Mouse (Mus musculus): ENCODE measurements around the gene Mpp6. TPM values are rescaled to one million over a fixed set of nuclear protein-coding genes. Genes with fewer than 3 reads are reported as not detected.

The Mpp6 gene
- polyA plus RNA-seq (2015; fragmentation: Nextera tagmentation; extraction: Ambion mirVana) = 67.7 and 77.5 TPM in 2 replicates

DNA sequence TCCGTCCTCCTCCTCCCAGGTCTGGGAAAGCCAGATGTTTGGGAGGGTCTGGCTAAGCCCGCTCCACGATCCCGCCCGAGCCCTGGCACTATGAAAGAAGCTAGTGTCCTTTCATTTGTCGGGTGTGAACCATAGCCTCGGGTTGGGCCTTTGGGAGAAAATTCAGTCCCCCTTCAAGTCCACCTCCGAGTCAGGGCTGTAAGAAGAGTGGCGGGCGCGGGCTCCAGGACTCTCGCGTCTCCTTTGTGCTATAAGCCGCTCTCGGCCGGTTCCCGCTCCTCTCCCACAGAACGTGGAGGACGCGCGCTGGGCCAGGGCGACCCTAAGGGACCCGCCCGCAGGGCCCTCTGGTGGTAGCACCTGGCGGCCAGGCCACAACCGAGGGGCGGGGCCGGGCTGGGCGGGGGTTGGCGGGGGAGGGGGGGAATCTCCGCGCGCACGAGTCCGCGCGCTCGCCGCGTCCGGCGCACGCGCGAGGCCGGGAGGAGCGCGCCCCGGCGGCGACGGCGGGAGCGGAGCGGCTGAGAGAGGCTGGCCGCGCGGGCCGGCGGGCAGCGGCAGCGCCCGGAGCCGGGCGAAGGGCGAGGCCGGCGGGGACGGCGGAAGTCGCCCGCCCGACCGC lies at the start of gene Mpp6:
TSS of gene Mpp6 (plus strand) at position 485 of the 622 bp plus-strand sequence.
- ATAC-seq (replicated peaks; ENCODE audit: insufficient number of reproducible peaks, insufficient read depth, low FRiP score, low read depth) = peak; percentile 94
- H3K27ac ChIP-seq = peak within 1 kb of the TSS; percentile 90
- peak within 1 kb of the TSS; percentile 94 for H3K4me3 ChIP-seq
- under 1% methylated on average over 42 of the region's 74 CpGs for WGBS
- H3K9ac ChIP-seq = peak within 1 kb of the TSS; percentile 93
- H3K4me1 ChIP-seq (replicated peaks) = peaks cover 21% of the 10 kb centered on the region
- H3K27me3 ChIP-seq = no peaks in the 10 kb centered on the region
- peak within 1 kb of the TSS; percentile 94 for H3K4me2 ChIP-seq
- no peaks in the 10 kb centered on the region for H3K36me3 ChIP-seq
- no peaks in the 10 kb centered on the region for H3K9me3 ChIP-seq (replicated peaks)

DNA sequence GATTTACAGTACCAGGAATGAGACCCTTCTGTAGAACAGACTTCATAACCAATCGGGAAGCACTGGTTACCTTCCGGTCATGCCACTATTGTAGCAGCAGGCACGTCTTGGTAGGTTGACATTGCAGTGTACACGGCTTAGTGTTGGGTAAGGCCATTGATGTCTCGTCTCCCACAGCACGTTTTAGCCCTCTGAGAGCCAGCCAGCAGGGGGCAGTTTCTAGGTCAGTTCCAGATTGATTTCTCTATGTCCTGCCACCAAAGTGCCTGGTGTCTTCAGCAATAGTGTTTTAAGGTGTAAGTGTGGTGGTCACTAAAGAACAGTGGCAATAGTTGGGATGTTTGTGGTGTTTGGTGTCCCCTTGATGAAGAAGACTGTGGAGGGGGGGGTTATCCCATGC lies 43.9 kb upstream of the Mpp6 start:
- no peak for ATAC-seq (replicated peaks; ENCODE audit: insufficient number of reproducible peaks, insufficient read depth, low FRiP score, low read depth)
- no peaks in the 10 kb centered on the region for H3K36me3 ChIP-seq
- 77% methylated on average over 6 of the region's 6 CpGs for WGBS
- H3K4me1 ChIP-seq (replicated peaks) = no peaks in the 10 kb centered on the region
- H3K4me3 ChIP-seq = no peak overlapping the region
- H3K4me2 ChIP-seq = no peak overlapping the region
- no peaks in the 10 kb centered on the region for H3K27me3 ChIP-seq
- no peaks in the 10 kb centered on the region for H3K9me3 ChIP-seq (replicated peaks)
- H3K9ac ChIP-seq = no peak overlapping the region
- no peak overlapping the region for H3K27ac ChIP-seq

GRCm38 (mm10) chr6:50068490-50068889 lies 41.6 kb upstream of the Mpp6 start:
- Histone ChIP-seq H3K9me3 (replicated peaks) (no peaks in the 10 kb centered on the region), H3K27me3 (no peaks in the 10 kb centered on the region), H3K36me3 (no peaks in the 10 kb centered on the region), H3K27ac (no peak overlapping the region), H3K4me1 (replicated peaks) (no peaks in the 10 kb centered on the region), H3K4me2 (no peak overlapping the region), H3K9ac (no peak overlapping the region), H3K4me3 (no peak overlapping the region)
- no peak for ATAC-seq (replicated peaks; ENCODE audit: insufficient number of reproducible peaks, insufficient read depth, low FRiP score, low read depth)

DNA sequence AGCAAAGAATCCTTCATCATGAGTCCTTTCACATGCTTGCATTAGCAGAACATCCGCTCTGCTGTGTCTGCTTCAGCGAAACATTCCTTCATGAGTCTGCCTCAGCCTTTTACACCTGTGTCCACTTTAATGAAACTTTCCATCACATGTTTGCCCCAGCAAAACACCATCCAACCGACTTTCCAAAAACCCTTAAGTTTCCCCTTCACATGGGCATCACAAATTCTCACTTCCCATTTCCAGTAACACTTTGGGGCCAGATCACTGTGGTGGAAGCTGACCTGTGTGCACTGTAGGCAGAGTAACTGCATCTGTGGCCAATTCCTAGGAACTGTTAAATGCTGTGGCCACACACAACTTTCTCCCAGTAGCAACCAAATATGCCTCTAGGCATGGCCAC lies 34.8 kb upstream of the Mpp6 start:
- H3K4me1 ChIP-seq (replicated peaks) = no peaks in the 10 kb centered on the region
- 78% methylated on average over 3 of the region's 3 CpGs for WGBS
- H3K9ac ChIP-seq = no peak overlapping the region
- H3K4me3 ChIP-seq = no peak overlapping the region
- H3K27ac ChIP-seq = no peak overlapping the region
- no peaks in the 10 kb centered on the region for H3K9me3 ChIP-seq (replicated peaks)
- no peak overlapping the region for H3K4me2 ChIP-seq
- no peak for ATAC-seq (replicated peaks; ENCODE audit: insufficient number of reproducible peaks, insufficient read depth, low FRiP score, low read depth)
- no peaks in the 10 kb centered on the region for H3K36me3 ChIP-seq
- no peaks in the 10 kb centered on the region for H3K27me3 ChIP-seq

GRCm38 (mm10) chr6:50076473-50076872 lies 33.6 kb upstream of the Mpp6 start:
- Histone ChIP-seq H3K4me2 (no peak overlapping the region), H3K36me3 (no peaks in the 10 kb centered on the region), H3K4me3 (no peak overlapping the region), H3K9me3 (replicated peaks) (no peaks in the 10 kb centered on the region), H3K9ac (no peak overlapping the region), H3K27ac (no peak overlapping the region), H3K27me3 (no peaks in the 10 kb centered on the region), H3K4me1 (replicated peaks) (no peaks in the 10 kb centered on the region)
- ATAC-seq (replicated peaks; ENCODE audit: insufficient number of reproducible peaks, insufficient read depth, low FRiP score, low read depth) = no peak
- 82% methylated on average over 2 of the region's 2 CpGs for WGBS

- WGBS = 69% methylated on average over 7 of the region's 7 CpGs
Observed at GRCm38 (mm10) chr6:50080431-50080830, 29.6 kb upstream of the Mpp6 start.

DNA sequence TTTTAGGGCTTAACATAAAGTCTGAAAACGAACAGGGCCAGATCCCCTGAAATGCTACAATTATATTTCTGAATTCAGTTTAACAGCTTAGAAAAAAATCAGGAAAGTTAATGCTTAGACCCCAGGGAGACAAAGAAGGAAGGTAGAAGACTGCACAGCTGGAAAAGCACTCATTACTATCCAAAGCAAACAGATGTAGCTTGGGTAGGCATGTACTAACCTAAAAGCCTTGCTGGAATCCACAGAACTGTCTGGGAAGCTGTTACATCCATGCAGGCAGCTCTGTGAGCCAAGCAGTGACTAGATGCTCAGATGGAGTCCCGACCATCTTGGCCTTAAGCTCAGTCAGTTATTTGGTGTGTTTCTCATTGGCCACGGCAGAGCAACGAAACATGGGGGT lies 24.8 kb upstream of the Mpp6 start:
- Histone ChIP-seq H3K9ac (no peak overlapping the region), H3K36me3 (no peaks in the 10 kb centered on the region), H3K9me3 (replicated peaks) (no peaks in the 10 kb centered on the region), H3K4me2 (no peak overlapping the region), H3K4me3 (no peak overlapping the region), H3K27ac (no peak overlapping the region), H3K27me3 (no peaks in the 10 kb centered on the region), H3K4me1 (replicated peaks) (peaks cover 2% of the 10 kb centered on the region)
- 74% methylated on average over 4 of the region's 4 CpGs for WGBS
- no peak for ATAC-seq (replicated peaks; ENCODE audit: insufficient number of reproducible peaks, insufficient read depth, low FRiP score, low read depth)

More at GRCm38 (mm10) chr6:50080431-50080830, 29.6 kb upstream of the Mpp6 start:
- Histone ChIP-seq H3K27me3 (no peaks in the 10 kb centered on the region), H3K9ac (no peak overlapping the region), H3K4me3 (no peak overlapping the region), H3K4me2 (no peak overlapping the region), H3K36me3 (no peaks in the 10 kb centered on the region), H3K27ac (no peak overlapping the region), H3K4me1 (replicated peaks) (no peaks in the 10 kb centered on the region), H3K9me3 (replicated peaks) (no peaks in the 10 kb centered on the region)
- ATAC-seq (replicated peaks; ENCODE audit: insufficient number of reproducible peaks, insufficient read depth, low FRiP score, low read depth) = no peak

DNA sequence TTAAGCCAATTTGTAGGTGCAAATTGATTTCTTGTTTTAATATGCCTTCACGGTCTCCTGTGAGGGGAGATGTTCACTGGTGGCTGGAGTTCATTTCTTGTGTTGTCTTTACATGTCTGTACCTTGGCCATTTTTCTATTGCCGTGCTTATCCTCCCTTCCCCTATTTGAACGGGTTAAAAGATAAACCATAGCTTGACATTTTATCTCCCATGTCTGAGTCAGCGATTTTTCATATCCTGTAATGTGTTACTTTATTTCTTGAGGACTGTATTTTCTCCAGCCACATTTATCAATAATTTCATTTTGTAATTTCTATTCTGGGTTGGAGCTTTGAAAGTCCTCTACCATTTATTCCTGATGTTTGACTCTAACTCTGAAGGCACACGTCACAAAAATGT lies 20.7 kb upstream of the Mpp6 start:
- no peak overlapping the region for H3K4me2 ChIP-seq
- no peak overlapping the region for H3K4me3 ChIP-seq
- no peak for ATAC-seq (replicated peaks; ENCODE audit: insufficient number of reproducible peaks, insufficient read depth, low FRiP score, low read depth)
- no peak overlapping the region for H3K27ac ChIP-seq
- no peaks in the 10 kb centered on the region for H3K27me3 ChIP-seq
- H3K9me3 ChIP-seq (replicated peaks) = no peaks in the 10 kb centered on the region
- H3K36me3 ChIP-seq = no peaks in the 10 kb centered on the region
- H3K9ac ChIP-seq = no peak overlapping the region
- H3K4me1 ChIP-seq (replicated peaks) = peaks cover 9% of the 10 kb centered on the region
- 63% methylated on average over 5 of the region's 5 CpGs for whole genome bisulfite sequencing

DNA sequence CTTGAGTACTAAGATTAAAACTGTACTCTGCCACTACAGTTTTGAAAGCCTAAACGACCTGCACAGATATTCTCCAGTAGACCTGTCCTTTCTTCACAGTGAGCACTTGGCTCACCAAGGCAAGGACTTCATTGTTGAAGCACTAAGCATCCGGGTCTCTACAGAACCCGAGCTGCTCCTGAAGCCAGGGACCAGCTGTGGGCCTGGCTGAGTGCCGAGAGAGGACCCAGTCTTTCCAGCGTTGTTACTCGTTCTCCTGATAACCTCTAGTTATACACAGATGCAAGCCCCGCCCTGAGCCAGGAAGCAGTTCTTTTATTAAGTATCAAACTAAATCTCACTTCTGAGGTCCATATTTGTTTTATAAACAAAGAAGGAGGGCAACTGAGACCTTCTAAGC lies 19.8 kb upstream of the Mpp6 start:
- 43% methylated on average over 7 of the region's 7 CpGs for WGBS

DNA sequence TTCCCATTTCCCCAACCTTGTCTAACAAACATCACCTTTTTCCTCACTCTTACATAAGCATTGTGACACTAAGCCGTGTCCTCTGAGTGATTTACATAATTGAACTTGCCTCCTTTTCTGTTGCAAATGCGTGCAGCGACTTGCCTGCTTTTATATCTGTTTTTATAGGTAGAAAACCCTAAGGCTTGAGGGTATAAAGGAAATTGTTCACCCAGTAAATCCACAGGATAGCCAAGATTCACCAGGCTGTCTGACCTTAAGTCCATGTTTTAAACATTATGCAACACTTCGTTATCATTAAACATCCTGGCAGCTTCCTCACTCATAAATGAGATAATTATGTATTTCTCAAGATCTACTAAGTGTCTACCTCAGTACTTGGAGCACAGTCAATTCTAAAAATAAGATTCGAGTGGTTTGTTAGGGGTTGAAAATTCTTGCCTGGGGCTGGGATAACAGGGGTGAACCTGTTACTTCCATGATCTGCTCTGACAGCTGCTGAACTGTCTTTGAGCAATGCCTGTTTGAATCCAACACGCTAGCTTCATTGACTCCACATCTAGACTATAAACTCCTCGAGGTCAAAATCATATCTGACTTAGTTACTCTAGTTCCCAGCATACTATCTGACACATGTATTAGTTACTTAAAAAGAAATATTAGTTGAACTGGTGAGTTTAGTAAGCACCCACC lies 18.4 kb upstream of the Mpp6 start:
- ATAC-seq (replicated peaks; ENCODE audit: insufficient number of reproducible peaks, insufficient read depth, low FRiP score, low read depth) = no peak

More for the DNA sequence above, 19.8 kb upstream of the Mpp6 start:
- no peak overlapping the region for H3K9ac ChIP-seq
- peaks cover 9% of the 10 kb centered on the region for H3K4me1 ChIP-seq (replicated peaks)
- no peak overlapping the region for H3K27ac ChIP-seq
- no peaks in the 10 kb centered on the region for H3K36me3 ChIP-seq
- H3K27me3 ChIP-seq = no peaks in the 10 kb centered on the region
- H3K4me3 ChIP-seq = no peak overlapping the region
- no peak overlapping the region for H3K4me2 ChIP-seq
- no peak for ATAC-seq (replicated peaks; ENCODE audit: insufficient number of reproducible peaks, insufficient read depth, low FRiP score, low read depth)
- no peaks in the 10 kb centered on the region for H3K9me3 ChIP-seq (replicated peaks)

DNA sequence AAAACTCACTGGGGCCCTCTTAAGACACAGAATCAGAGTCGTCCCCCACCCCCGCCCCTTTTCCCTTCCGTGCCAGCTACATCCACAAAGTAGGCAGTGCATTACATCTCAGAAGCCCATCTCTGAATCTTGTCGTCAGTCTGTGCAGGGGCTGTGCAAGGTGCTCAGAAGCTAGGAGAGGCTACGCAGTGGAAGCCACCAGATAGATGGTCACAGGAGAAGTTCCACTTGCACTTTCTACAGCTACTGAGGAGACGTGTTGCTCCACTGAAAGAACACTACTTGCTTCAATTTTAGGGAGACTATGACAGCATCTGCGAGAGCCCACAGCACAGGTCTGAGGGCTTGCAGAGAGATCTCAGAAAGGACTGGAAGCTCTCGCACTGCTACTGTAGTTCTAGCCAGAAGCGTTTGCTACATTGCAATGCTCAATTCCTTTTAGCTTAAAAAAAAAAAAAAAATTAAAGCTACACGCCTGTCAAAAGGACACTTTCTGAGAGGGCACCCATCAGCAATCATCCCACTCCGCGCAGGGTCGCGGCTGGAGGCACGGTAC lies 762 bp upstream of the Mpp6 start:
- peak overlapping the region; percentile 93 for H3K9ac ChIP-seq
- no peaks in the 10 kb centered on the region for H3K27me3 ChIP-seq
- no peaks in the 10 kb centered on the region for H3K9me3 ChIP-seq (replicated peaks)
- H3K4me3 ChIP-seq = peak overlapping the region; percentile 94
- no peak for ATAC-seq (replicated peaks; ENCODE audit: insufficient number of reproducible peaks, insufficient read depth, low FRiP score, low read depth)
- 5% methylated on average over 15 of the region's 15 CpGs for WGBS
- peak overlapping the region; percentile 90 for H3K27ac ChIP-seq
- H3K4me2 ChIP-seq = peak overlapping the region; percentile 94
- H3K36me3 ChIP-seq = no peaks in the 10 kb centered on the region
- peaks cover 20% of the 10 kb centered on the region for H3K4me1 ChIP-seq (replicated peaks)

More for the DNA sequence above, 18.4 kb upstream of the Mpp6 start:
- H3K4me1 ChIP-seq (replicated peaks) = peaks cover 9% of the 10 kb centered on the region
- H3K9ac ChIP-seq = no peak overlapping the region
- H3K36me3 ChIP-seq = no peaks in the 10 kb centered on the region
- H3K27me3 ChIP-seq = no peaks in the 10 kb centered on the region
- 54% methylated on average over 7 of the region's 7 CpGs for WGBS
- no peak overlapping the region for H3K4me2 ChIP-seq
- H3K27ac ChIP-seq = no peak overlapping the region
- no peak overlapping the region for H3K4me3 ChIP-seq
- no peaks in the 10 kb centered on the region for H3K9me3 ChIP-seq (replicated peaks)

Measured in heart, embryonic 15.5 days (tissue).